Mouse (Mus musculus) thymus, postnatal 14 days (tissue): Measurements from ENCODE around the gene Prmt1.

Experiments
- DNase-seq: peaks from one replicate; pipeline ENCODE4 v3.0.0; 2021

Gene Prmt1

GRCm38 (mm10) chr7:44938680-44939079 lies 47.7 kb downstream of the Prmt1 start:
- DNase-seq = no peak

- DNase-seq = peak; percentile 100
Observed at GRCm38 (mm10) chr7:44929204-44930151, 56.9 kb downstream of the Prmt1 start, which contains the start of gene Ap2a1. TSS of gene Ap2a1 (minus strand) at chr7:44929496.

- no peak for DNase-seq
Observed at GRCm38 (mm10) chr7:44928570-44928969, 57.8 kb downstream of the Prmt1 start.
